Mouse (Mus musculus): ENCODE results near the gene Eef1b2. TPM values are rescaled to one million over a fixed set of nuclear protein-coding genes. Genes with fewer than 3 reads are reported as not detected.

Gene Eef1b2
- polyA plus RNA-seq, 1 experiment from 2014 or later, result 315 TPM

DNA sequence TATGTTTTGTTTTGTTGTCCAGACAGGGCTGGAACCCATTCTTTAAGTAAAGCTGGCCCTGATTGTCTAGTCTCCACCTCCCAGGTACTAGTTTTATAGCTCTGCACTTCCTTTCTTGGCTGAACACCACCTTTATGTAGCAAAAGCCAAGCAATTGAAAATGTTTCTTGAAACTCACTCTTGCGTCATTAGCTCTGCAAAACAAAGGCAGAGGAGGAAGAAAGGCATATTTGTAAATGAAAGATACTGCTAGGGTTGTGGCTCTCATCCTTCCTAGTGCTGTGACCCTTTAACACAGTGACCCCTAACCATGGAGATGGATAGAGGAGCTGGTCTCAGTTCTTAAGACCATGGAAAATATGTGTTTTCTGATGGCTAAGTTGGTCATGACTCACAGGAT lies 25.0 kb downstream of the Eef1b2 start:
- no peaks in the 10 kb centered on the region for H3K9me3 ChIP-seq (ENCODE audit: low read length)
- no peaks in the 10 kb centered on the region for H3K4me1 ChIP-seq (ENCODE audit: insufficient read depth, low read depth, low read length)
- no peaks in the 10 kb centered on the region for H3K36me3 ChIP-seq (ENCODE audit: insufficient read depth, low read length)
- no peaks in the 10 kb centered on the region for H3K27me3 ChIP-seq (replicated peaks; ENCODE audit: insufficient read depth, low read length)
- no peak overlapping the region for H3K9ac ChIP-seq (replicated peaks; ENCODE audit: low read depth)
- TF ChIP-seq EP300 (IDR thresholded peaks at IDR 0.05) (no peak), CTCF (IDR thresholded peaks at IDR 0.05) (no peak)
- ATAC-seq (no peak), DNase-seq (ENCODE audit: low spot score) (no peak)
- H3K27ac ChIP-seq (ENCODE audit: low read length), result no peak overlapping the region
- 75% methylated on average over 1 of the region's 1 CpGs for WGBS
- no peak overlapping the region for H3K4me3 ChIP-seq (ENCODE audit: low read depth, low read length)
- no peak overlapping the region for H3K4me2 ChIP-seq (replicated peaks; ENCODE audit: low read depth, low read length)

DNA sequence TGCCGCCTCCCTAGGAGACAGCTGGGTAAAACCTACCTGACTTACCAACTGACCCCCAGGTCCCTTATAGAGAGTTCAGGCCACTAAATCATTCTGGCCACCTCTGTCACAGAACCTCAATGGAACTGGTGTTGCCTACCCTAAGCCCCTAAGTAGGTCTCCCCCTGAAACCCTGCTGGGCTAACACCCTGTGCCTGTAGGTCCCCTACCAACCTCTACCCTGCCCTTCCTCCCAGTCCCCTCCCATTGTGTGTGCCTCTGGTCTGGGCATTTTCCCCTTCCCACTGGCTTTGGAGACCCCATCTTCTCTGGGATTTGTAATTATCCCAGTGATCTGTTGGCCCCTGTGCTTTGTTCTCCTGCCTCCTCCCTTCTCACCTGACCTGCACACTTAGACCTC lies 26.8 kb downstream of the Eef1b2 start:
- no peaks in the 10 kb centered on the region for H3K4me1 ChIP-seq (ENCODE audit: insufficient read depth, low read depth, low read length)
- DNase-seq (ENCODE audit: low spot score) (no peak), ATAC-seq (no peak)
- H3K9me3 ChIP-seq (ENCODE audit: low read length), result no peaks in the 10 kb centered on the region
- H3K36me3 ChIP-seq (ENCODE audit: insufficient read depth, low read length), result no peaks in the 10 kb centered on the region
- H3K27me3 ChIP-seq (replicated peaks; ENCODE audit: insufficient read depth, low read length), result no peaks in the 10 kb centered on the region
- no peak overlapping the region for H3K4me2 ChIP-seq (replicated peaks; ENCODE audit: low read depth, low read length)
- TF ChIP-seq EP300 (IDR thresholded peaks at IDR 0.05), result no peak
- no peak overlapping the region for H3K9ac ChIP-seq (replicated peaks; ENCODE audit: low read depth)
- H3K4me3 ChIP-seq (ENCODE audit: low read depth, low read length), result no peak overlapping the region
- H3K27ac ChIP-seq (ENCODE audit: low read length), result no peak overlapping the region
- WGBS, result 89% methylated on average over 1 of the region's 1 CpGs

DNA sequence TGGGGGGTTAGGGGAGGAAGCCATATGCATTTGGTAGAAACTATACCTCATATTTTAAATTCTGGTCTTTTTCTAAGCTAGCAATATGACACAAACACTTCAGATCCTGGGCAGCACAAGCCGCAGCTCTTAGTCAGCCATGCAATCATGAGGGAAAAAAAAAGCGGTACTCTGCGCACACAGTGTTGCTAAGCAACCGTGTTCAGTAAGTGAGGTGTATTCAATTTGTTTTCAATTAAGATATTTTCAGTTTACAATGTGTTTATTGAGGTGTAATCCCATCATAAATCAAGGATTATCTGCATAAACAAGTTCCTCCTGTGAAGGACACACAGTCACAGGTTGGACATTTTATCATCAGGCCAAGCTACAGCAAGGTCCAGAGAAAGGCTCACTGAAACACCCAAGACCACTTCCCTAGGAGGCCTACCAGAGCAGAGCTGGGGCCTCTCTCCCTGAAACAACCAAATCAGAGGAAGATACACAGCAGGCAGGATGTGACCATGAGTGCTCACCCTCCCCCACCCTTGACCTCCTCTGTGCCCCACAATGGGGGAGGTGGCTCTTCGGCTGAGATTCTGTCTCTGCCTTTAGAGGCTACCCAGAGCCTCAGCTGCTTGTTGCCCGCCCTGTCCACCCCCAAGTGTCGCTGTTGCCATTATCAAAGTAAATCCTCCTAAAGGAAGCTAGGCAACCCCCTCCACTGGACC lies 27.5 kb downstream of the Eef1b2 start:
- ATAC-seq (peak; percentile 52), DNase-seq (ENCODE audit: low spot score) (peak; percentile 11)
- no peaks in the 10 kb centered on the region for H3K36me3 ChIP-seq (ENCODE audit: insufficient read depth, low read length)
- no peaks in the 10 kb centered on the region for H3K4me1 ChIP-seq (ENCODE audit: insufficient read depth, low read depth, low read length)
- H3K4me2 ChIP-seq (replicated peaks; ENCODE audit: low read depth, low read length), result no peak overlapping the region
- no peak for TF ChIP-seq EP300 (IDR thresholded peaks at IDR 0.05)
- peak; percentile 38 for TF ChIP-seq CTCF (IDR thresholded peaks at IDR 0.05)
- no peaks in the 10 kb centered on the region for H3K9me3 ChIP-seq (ENCODE audit: low read length)
- H3K27ac ChIP-seq (ENCODE audit: low read length), result no peak overlapping the region
- WGBS, result 19% methylated on average over 7 of the region's 7 CpGs
- no peak overlapping the region for H3K9ac ChIP-seq (replicated peaks; ENCODE audit: low read depth)
- no peak overlapping the region for H3K4me3 ChIP-seq (ENCODE audit: low read depth, low read length)
- H3K27me3 ChIP-seq (replicated peaks; ENCODE audit: insufficient read depth, low read length), result no peaks in the 10 kb centered on the region

DNA sequence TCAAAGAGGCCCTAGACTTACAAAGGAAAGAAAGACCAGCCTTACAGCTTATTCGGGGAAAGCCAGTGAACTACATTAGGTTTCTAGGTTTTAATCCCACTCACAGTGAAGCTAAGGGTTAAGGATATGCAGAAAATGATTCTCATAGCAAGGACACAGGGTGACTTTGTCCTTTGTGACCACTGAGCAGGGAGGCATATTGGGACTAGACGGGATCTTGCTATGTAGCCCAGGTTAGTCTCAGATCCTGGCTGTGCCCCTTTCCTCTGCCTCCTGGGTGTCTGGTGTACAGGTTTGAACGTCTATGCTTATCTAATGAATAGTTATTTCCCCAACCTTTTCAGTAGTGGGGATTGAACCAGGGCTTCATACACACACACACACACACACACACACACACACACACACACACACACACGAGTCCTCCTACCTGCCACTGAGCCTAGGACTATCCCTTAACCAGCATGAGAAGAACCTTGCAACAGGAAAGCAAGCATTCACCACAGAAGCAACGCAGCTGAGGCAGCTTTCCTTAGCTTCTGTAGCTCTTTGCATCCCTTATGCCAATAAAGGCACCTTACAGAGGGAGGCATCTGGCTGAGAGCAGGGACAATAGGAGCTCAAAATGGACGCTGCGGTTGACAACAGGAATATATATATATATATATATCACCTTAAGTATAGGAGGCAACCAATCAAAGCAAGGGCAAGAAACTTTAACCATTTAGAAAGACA lies 28.2 kb downstream of the Eef1b2 start:
- DNase-seq (ENCODE audit: low spot score) (no peak), ATAC-seq (no peak)
- Histone ChIP-seq H3K4me3 (ENCODE audit: low read depth, low read length) (no peak overlapping the region), H3K9me3 (ENCODE audit: low read length) (no peaks in the 10 kb centered on the region), H3K4me2 (replicated peaks; ENCODE audit: low read depth, low read length) (no peak overlapping the region), H3K27me3 (replicated peaks; ENCODE audit: insufficient read depth, low read length) (no peaks in the 10 kb centered on the region), H3K4me1 (ENCODE audit: insufficient read depth, low read depth, low read length) (no peaks in the 10 kb centered on the region), H3K27ac (ENCODE audit: low read length) (no peak overlapping the region), H3K36me3 (ENCODE audit: insufficient read depth, low read length) (no peaks in the 10 kb centered on the region), H3K9ac (replicated peaks; ENCODE audit: low read depth) (no peak overlapping the region)
- WGBS, result 31% methylated on average over 7 of the region's 7 CpGs
- TF ChIP-seq EP300 (IDR thresholded peaks at IDR 0.05) (no peak), CTCF (IDR thresholded peaks at IDR 0.05) (no peak)

DNA sequence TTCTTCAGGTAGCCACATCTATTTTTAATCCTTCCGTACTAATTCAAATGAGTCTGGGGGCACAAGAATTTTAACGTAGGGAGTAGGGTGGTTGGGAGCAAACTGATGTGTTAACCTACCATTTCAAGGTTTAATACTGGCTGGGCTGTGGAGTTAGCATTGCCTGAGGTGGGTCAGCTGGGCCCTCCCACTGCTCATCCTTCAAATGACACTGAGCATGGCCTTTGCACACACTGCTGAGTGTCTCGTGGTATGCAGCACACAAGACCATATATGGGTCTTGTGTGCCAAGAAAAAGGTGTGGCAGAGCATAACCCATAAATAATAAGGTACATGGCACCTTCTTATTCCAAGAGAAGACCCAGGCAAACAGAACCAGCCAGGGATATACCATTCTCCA lies 31.0 kb downstream of the Eef1b2 start:
- Histone ChIP-seq H3K4me1 (ENCODE audit: insufficient read depth, low read depth, low read length) (no peaks in the 10 kb centered on the region), H3K36me3 (ENCODE audit: insufficient read depth, low read length) (no peaks in the 10 kb centered on the region), H3K4me3 (ENCODE audit: low read depth, low read length) (no peak overlapping the region), H3K9ac (replicated peaks; ENCODE audit: low read depth) (no peak overlapping the region), H3K27me3 (replicated peaks; ENCODE audit: insufficient read depth, low read length) (no peaks in the 10 kb centered on the region), H3K9me3 (ENCODE audit: low read length) (no peaks in the 10 kb centered on the region), H3K27ac (ENCODE audit: low read length) (no peak overlapping the region), H3K4me2 (replicated peaks; ENCODE audit: low read depth, low read length) (no peak overlapping the region)
- TF ChIP-seq CTCF (IDR thresholded peaks at IDR 0.05) (no peak), EP300 (IDR thresholded peaks at IDR 0.05) (no peak)
- WGBS, result 81% methylated on average over 3 of the region's 3 CpGs
- DNase-seq (ENCODE audit: low spot score) (no peak), ATAC-seq (no peak)

DNA sequence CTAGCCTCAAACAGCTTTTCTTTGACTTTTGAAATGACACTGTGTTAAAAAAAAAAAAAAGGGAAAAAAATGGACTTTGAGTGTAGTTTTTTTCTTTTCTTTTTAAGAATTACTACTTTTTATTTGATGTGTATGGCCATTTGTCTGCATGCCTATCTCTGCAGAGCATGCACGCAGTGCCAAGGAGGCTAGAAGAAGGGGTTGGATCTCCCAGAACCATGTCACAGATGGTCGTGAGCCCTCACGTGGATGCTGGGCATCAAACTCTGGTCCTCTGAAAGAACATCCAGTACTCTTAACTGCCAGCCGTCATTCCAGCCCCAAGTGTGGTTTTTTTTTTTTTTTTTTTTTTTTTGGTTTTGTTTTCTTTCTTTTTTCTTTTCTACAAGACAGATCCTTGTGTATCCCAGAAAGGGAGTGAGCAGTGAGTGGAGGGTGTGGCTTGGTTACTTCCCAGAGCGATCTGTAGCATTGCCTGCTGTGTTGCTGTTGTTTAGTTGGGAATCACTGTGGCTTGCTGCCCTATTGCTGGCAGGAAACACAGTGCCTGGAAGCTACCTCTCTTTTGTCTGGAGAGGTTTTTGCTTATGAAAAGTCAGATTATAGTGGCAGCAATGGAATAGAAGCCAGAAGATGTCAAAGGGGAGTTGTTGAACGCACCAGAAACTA lies 33.4 kb downstream of the Eef1b2 start:
- H3K27ac ChIP-seq (ENCODE audit: low read length), result no peak overlapping the region
- DNase-seq (ENCODE audit: low spot score) (peak; percentile 17), ATAC-seq (no peak)
- H3K4me3 ChIP-seq (ENCODE audit: low read depth, low read length), result no peak overlapping the region
- no peaks in the 10 kb centered on the region for H3K9me3 ChIP-seq (ENCODE audit: low read length)
- no peaks in the 10 kb centered on the region for H3K36me3 ChIP-seq (ENCODE audit: insufficient read depth, low read length)
- no peak overlapping the region for H3K4me2 ChIP-seq (replicated peaks; ENCODE audit: low read depth, low read length)
- WGBS, result 20% methylated on average over 6 of the region's 6 CpGs
- no peaks in the 10 kb centered on the region for H3K4me1 ChIP-seq (ENCODE audit: insufficient read depth, low read depth, low read length)
- TF ChIP-seq EP300 (IDR thresholded peaks at IDR 0.05) (no peak), CTCF (IDR thresholded peaks at IDR 0.05) (no peak)
- H3K27me3 ChIP-seq (replicated peaks; ENCODE audit: insufficient read depth, low read length), result no peaks in the 10 kb centered on the region
- no peak overlapping the region for H3K9ac ChIP-seq (replicated peaks; ENCODE audit: low read depth)
